Mouse (Mus musculus) skeletal muscle tissue, adult 2 months (tissue): ENCODE data around the gene Tefm.

Experiments
- DNase-seq: peaks from one replicate; pipeline ENCODE4 v3.0.0-alpha.2; 2012; ENCODE audit warnings: low read depth, low spot score

The Tefm gene

GRCm38 (mm10) chr11:80098444-80099056 lies 43.4 kb downstream of the Tefm start:
- DNase-seq, result no peak

DNA sequence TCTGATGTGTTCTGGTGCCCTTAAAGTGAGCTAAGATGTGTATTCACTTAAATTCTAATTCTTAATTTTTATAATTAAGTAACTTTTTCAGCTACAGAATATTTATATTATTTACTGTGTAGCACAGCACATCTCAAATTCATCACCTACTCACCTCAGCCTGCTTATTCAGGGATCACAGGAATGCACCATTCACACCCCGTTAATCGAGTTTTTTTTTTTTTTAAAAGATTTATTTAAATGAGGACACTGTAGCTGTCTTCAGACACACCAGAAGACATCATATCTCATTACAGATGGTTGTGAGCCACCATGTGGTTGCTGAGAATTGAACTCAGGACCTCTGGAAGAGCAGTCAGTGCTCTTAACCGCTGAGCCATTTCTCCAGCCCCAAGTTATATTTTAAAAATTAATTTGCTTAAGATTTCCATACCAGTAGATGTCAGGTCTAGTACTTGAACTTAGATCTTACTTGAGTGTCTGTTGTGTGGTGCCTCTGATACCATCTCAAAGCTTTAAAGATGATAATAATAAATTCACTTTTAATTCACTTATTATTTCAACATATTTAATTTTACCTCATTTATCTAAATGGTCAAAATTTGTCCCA lies 51.3 kb downstream of the Tefm start:
- DNase-seq, result no peak

GRCm38 (mm10) chr11:80089817-80090214 lies 52.2 kb downstream of the Tefm start:
- DNase-seq, result no peak

DNA sequence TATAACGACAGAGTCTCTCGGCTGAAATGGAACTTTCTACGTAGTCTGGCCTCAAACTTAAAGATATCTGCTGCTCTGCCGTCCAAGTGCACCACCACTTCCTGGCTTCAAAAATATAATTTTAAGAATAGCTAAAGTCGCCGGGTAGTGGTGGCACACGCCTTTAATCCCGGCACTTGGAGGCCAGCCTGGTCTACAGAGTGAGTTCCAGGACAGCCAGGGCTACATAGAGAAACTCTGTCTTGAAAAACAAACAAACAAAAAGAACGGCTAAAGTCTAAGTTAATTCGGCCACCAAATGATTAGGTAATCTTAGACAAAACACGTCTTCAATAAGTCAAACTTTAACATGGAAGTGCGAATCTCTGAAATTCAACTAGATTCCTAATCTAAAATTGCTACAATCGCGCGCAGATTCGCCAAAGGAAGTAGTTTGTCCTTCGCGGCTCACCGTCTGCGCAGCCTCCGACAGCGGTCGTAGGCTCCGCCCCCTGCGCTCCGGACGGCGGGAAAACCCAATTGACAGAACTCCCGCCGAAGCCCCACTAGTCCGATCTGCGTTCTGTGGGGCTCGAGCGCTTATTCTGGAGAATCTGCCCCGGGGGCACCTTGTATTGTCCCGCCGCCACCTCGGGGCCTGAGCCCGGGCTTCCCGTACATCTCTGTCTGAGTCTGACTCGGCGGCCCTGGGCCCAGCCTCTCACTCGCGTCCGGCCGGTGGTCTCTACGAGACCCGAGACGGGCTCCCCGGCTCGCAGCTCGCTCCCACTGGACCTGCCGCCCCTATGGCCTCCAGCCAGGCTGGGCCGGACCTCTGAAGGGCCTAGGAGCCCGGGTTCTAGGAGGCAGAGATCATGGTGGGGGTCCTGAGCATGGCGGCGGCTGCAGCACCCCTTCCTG lies 52.8 kb downstream of the Tefm start, which contains the start of gene Atad5:
Atad5 (plus strand) TSS at position 484 of the 900 bp plus-strand sequence.
- DNase-seq, result peak; percentile 71

GRCm38 (mm10) chr11:80086844-80087243 lies 55.1 kb downstream of the Tefm start:
- DNase-seq, result peak; percentile 76
